Mouse (Mus musculus): ENCODE data around the gene Efemp1. TPM values are rescaled to one million over a fixed set of nuclear protein-coding genes. Genes with fewer than 3 reads are reported as not detected.

Efemp1 gene
- polyA plus RNA-seq, 1 experiment from 2014 or later = 16.5 TPM

GRCm38 (mm10) chr11:28934449-28934848 lies 81.4 kb downstream of the Efemp1 start:
- H3K27ac ChIP-seq (replicated peaks in 1 of 2; ENCODE audit: control insufficient read depth in 1 of 2, insufficient read depth in 1 of 2, low read depth in 2 of 2, low read length in 2 of 2) = no peak overlapping the region
- no peak overlapping the region for H3K4me2 ChIP-seq (ENCODE audit: low read length)
- H3K4me3 ChIP-seq (ENCODE audit: control insufficient read depth in 1 of 2, insufficient read depth in 1 of 2, low read depth in 1 of 2, low read length in 2 of 2) = no peak overlapping the region
- no peaks in the 10 kb centered on the region for H3K4me1 ChIP-seq (ENCODE audit: control insufficient read depth in 2 of 2, insufficient read depth in 2 of 2, low read length in 2 of 2)
- ATAC-seq (ENCODE audit: insufficient number of reproducible peaks, insufficient read depth, low FRiP score, low read depth) = no peak
- no peak overlapping the region for H3K9ac ChIP-seq (ENCODE audit: low read length)
- no peaks in the 10 kb centered on the region for H3K36me3 ChIP-seq (ENCODE audit: control insufficient read depth, insufficient read depth, low read length)
- no peaks in the 10 kb centered on the region for H3K27me3 ChIP-seq (ENCODE audit: control insufficient read depth, insufficient read depth, low read length)
- H3K9me3 ChIP-seq (ENCODE audit: control insufficient read depth, low read length) = no peaks in the 10 kb centered on the region

- H3K4me1 ChIP-seq (ENCODE audit: control insufficient read depth in 2 of 2, insufficient read depth in 2 of 2, low read length in 2 of 2) = no peaks in the 10 kb centered on the region
- H3K27ac ChIP-seq (replicated peaks in 1 of 2; ENCODE audit: control insufficient read depth in 1 of 2, insufficient read depth in 1 of 2, low read depth in 2 of 2, low read length in 2 of 2) = no peak overlapping the region
- no peak overlapping the region for H3K4me2 ChIP-seq (ENCODE audit: low read length)
- H3K4me3 ChIP-seq (ENCODE audit: control insufficient read depth in 1 of 2, insufficient read depth in 1 of 2, low read depth in 1 of 2, low read length in 2 of 2) = no peak overlapping the region
- no peaks in the 10 kb centered on the region for H3K36me3 ChIP-seq (ENCODE audit: control insufficient read depth, insufficient read depth, low read length)
- 83% methylated on average over 1 of the region's 1 CpGs for WGBS
- H3K9ac ChIP-seq (ENCODE audit: low read length) = no peak overlapping the region
- no peaks in the 10 kb centered on the region for H3K9me3 ChIP-seq (ENCODE audit: control insufficient read depth, low read length)
- ATAC-seq (ENCODE audit: insufficient number of reproducible peaks, insufficient read depth, low FRiP score, low read depth) = no peak
- H3K27me3 ChIP-seq (ENCODE audit: control insufficient read depth, insufficient read depth, low read length) = no peaks in the 10 kb centered on the region
These were observed 86.6 kb downstream of the Efemp1 start for GRCm38 (mm10) chr11:28939651-28940050.

GRCm38 (mm10) chr11:28951586-28952210 lies 98.7 kb downstream of the Efemp1 start:
- no peaks in the 10 kb centered on the region for H3K27me3 ChIP-seq (ENCODE audit: control insufficient read depth, insufficient read depth, low read length)
- H3K4me2 ChIP-seq (ENCODE audit: low read length) = no peak overlapping the region
- no peaks in the 10 kb centered on the region for H3K9me3 ChIP-seq (ENCODE audit: control insufficient read depth, low read length)
- no peaks in the 10 kb centered on the region for H3K36me3 ChIP-seq (ENCODE audit: control insufficient read depth, insufficient read depth, low read length)
- H3K9ac ChIP-seq (ENCODE audit: low read length) = no peak overlapping the region
- no peak overlapping the region for H3K27ac ChIP-seq (replicated peaks in 1 of 2; ENCODE audit: control insufficient read depth in 1 of 2, insufficient read depth in 1 of 2, low read depth in 2 of 2, low read length in 2 of 2)
- no peaks in the 10 kb centered on the region for H3K4me1 ChIP-seq (ENCODE audit: control insufficient read depth in 2 of 2, insufficient read depth in 2 of 2, low read length in 2 of 2)
- H3K4me3 ChIP-seq (ENCODE audit: control insufficient read depth in 1 of 2, insufficient read depth in 1 of 2, low read depth in 1 of 2, low read length in 2 of 2) = no peak overlapping the region
- WGBS = 76% methylated on average over 2 of the region's 2 CpGs
- ATAC-seq (ENCODE audit: insufficient number of reproducible peaks, insufficient read depth, low FRiP score, low read depth) = no peak

GRCm38 (mm10) chr11:28954673-28955304 lies 101.8 kb downstream of the Efemp1 start:
- Histone ChIP-seq H3K4me2 (ENCODE audit: low read length) (no peak overlapping the region), H3K27ac (replicated peaks in 1 of 2; ENCODE audit: control insufficient read depth in 1 of 2, insufficient read depth in 1 of 2, low read depth in 2 of 2, low read length in 2 of 2) (no peak overlapping the region), H3K9me3 (ENCODE audit: control insufficient read depth, low read length) (no peaks in the 10 kb centered on the region), H3K36me3 (ENCODE audit: control insufficient read depth, insufficient read depth, low read length) (no peaks in the 10 kb centered on the region), H3K27me3 (ENCODE audit: control insufficient read depth, insufficient read depth, low read length) (no peaks in the 10 kb centered on the region), H3K4me3 (ENCODE audit: control insufficient read depth in 1 of 2, insufficient read depth in 1 of 2, low read depth in 1 of 2, low read length in 2 of 2) (no peak overlapping the region), H3K9ac (ENCODE audit: low read length) (no peak overlapping the region), H3K4me1 (ENCODE audit: control insufficient read depth in 2 of 2, insufficient read depth in 2 of 2, low read length in 2 of 2) (no peaks in the 10 kb centered on the region)
- 62% methylated on average over 6 of the region's 6 CpGs for WGBS
- ATAC-seq (ENCODE audit: insufficient number of reproducible peaks, insufficient read depth, low FRiP score, low read depth) = no peak

- Histone ChIP-seq H3K27ac (replicated peaks in 1 of 2; ENCODE audit: control insufficient read depth in 1 of 2, insufficient read depth in 1 of 2, low read depth in 2 of 2, low read length in 2 of 2) (no peak overlapping the region), H3K36me3 (ENCODE audit: control insufficient read depth, insufficient read depth, low read length) (no peaks in the 10 kb centered on the region), H3K9me3 (ENCODE audit: control insufficient read depth, low read length) (no peaks in the 10 kb centered on the region), H3K4me2 (ENCODE audit: low read length) (no peak overlapping the region), H3K4me1 (ENCODE audit: control insufficient read depth in 2 of 2, insufficient read depth in 2 of 2, low read length in 2 of 2) (no peaks in the 10 kb centered on the region), H3K4me3 (ENCODE audit: control insufficient read depth in 1 of 2, insufficient read depth in 1 of 2, low read depth in 1 of 2, low read length in 2 of 2) (no peak overlapping the region), H3K9ac (ENCODE audit: low read length) (no peak overlapping the region), H3K27me3 (ENCODE audit: control insufficient read depth, insufficient read depth, low read length) (no peaks in the 10 kb centered on the region)
- no peak for ATAC-seq (ENCODE audit: insufficient number of reproducible peaks, insufficient read depth, low FRiP score, low read depth)
These were observed 102.3 kb downstream of the Efemp1 start for GRCm38 (mm10) chr11:28955305-28955701.

GRCm38 (mm10) chr11:28961381-28961780 lies 108.4 kb downstream of the Efemp1 start:
- WGBS = 94% methylated on average over 1 of the region's 1 CpGs
- H3K4me1 ChIP-seq (ENCODE audit: control insufficient read depth in 2 of 2, insufficient read depth in 2 of 2, low read length in 2 of 2) = no peaks in the 10 kb centered on the region
- no peaks in the 10 kb centered on the region for H3K36me3 ChIP-seq (ENCODE audit: control insufficient read depth, insufficient read depth, low read length)
- no peaks in the 10 kb centered on the region for H3K27me3 ChIP-seq (ENCODE audit: control insufficient read depth, insufficient read depth, low read length)
- ATAC-seq (ENCODE audit: insufficient number of reproducible peaks, insufficient read depth, low FRiP score, low read depth) = no peak
- no peak overlapping the region for H3K9ac ChIP-seq (ENCODE audit: low read length)
- H3K9me3 ChIP-seq (ENCODE audit: control insufficient read depth, low read length) = no peaks in the 10 kb centered on the region
- H3K4me2 ChIP-seq (ENCODE audit: low read length) = no peak overlapping the region
- H3K27ac ChIP-seq (replicated peaks in 1 of 2; ENCODE audit: control insufficient read depth in 1 of 2, insufficient read depth in 1 of 2, low read depth in 2 of 2, low read length in 2 of 2) = no peak overlapping the region
- no peak overlapping the region for H3K4me3 ChIP-seq (ENCODE audit: control insufficient read depth in 1 of 2, insufficient read depth in 1 of 2, low read depth in 1 of 2, low read length in 2 of 2)
